Mouse (Mus musculus) natural killer cell, adult 2 months (primary cell): Measurements from ENCODE around the gene Rab7.

ENCODE experiments used
- DNase-seq, 2 experiments: peaks; one replicate each; pipeline ENCODE4 v3.0.0; 2022; ENCODE audit warnings: low spot score in 2 of 2

The Rab7 gene

GRCm38 (mm10) chr6:88044577-88045405, at the start of gene Rab7:
Rab7 (minus strand) TSS chr6:88045270.
- DNase-seq: peak; percentile 95 to 96

- no peak for DNase-seq
Observed at GRCm38 (mm10) chr6:88088971-88089370, 43.9 kb upstream of the Rab7 start.

- peak; percentile 96 to 97 for DNase-seq
Observed at GRCm38 (mm10) chr6:88084278-88085151, 39.4 kb upstream of the Rab7 start, which contains the start of gene Rpn1. Rpn1 (plus strand) TSS chr6:88084482.

- DNase-seq: no peak
Observed at GRCm38 (mm10) chr6:88083672-88084071, 38.6 kb upstream of the Rab7 start.

GRCm38 (mm10) chr6:88083095-88083494, 38.0 kb upstream of the Rab7 start:
- no peak for DNase-seq

GRCm38 (mm10) chr6:88075960-88076517, 31.0 kb upstream of the Rab7 start:
- DNase-seq: no peak

GRCm38 (mm10) chr6:88074752-88075554, 29.9 kb upstream of the Rab7 start:
- DNase-seq: peak; percentile 87 to 90

GRCm38 (mm10) chr6:88071216-88071615, 26.1 kb upstream of the Rab7 start:
- DNase-seq: no peak

GRCm38 (mm10) chr6:88070468-88070867, 25.4 kb upstream of the Rab7 start:
- DNase-seq: no peak

- no peak for DNase-seq
Observed at GRCm38 (mm10) chr6:88068739-88069138, 23.7 kb upstream of the Rab7 start.

GRCm38 (mm10) chr6:88067722-88068121, 22.7 kb upstream of the Rab7 start:
- no peak for DNase-seq

- DNase-seq: no peak
Observed at GRCm38 (mm10) chr6:88065968-88066367, 20.9 kb upstream of the Rab7 start.

GRCm38 (mm10) chr6:88065116-88065515, 20.0 kb upstream of the Rab7 start:
- DNase-seq: no peak

- no peak for DNase-seq
Observed at GRCm38 (mm10) chr6:88064072-88064642, 19.1 kb upstream of the Rab7 start.

GRCm38 (mm10) chr6:88062398-88062797, 17.3 kb upstream of the Rab7 start:
- no peak for DNase-seq

GRCm38 (mm10) chr6:88061406-88061805, 16.3 kb upstream of the Rab7 start:
- no peak for DNase-seq

GRCm38 (mm10) chr6:88060602-88061001, 15.5 kb upstream of the Rab7 start:
- peak; percentile 33 to 51 for DNase-seq

- no peak for DNase-seq
Observed at GRCm38 (mm10) chr6:88059903-88060302, 14.8 kb upstream of the Rab7 start.

GRCm38 (mm10) chr6:88056866-88057265, 11.8 kb upstream of the Rab7 start:
- DNase-seq: no peak

- no peak for DNase-seq
Observed at GRCm38 (mm10) chr6:88055663-88056062, 10.6 kb upstream of the Rab7 start.
